Mouse (Mus musculus) A20 (cell line): ENCODE data around the gene Pde4b.
"Not testable (repeated sequence)": the region's sequence is repeated elsewhere in the genome, so short reads cannot be mapped to it uniquely, and the experiment has no call there.

Experiments
- DNase-seq: peaks from one replicate; pipeline ENCODE4 v3.0.0-alpha.2; 2011; ENCODE audit warnings: low read depth, low spot score

Gene Pde4b

DNA sequence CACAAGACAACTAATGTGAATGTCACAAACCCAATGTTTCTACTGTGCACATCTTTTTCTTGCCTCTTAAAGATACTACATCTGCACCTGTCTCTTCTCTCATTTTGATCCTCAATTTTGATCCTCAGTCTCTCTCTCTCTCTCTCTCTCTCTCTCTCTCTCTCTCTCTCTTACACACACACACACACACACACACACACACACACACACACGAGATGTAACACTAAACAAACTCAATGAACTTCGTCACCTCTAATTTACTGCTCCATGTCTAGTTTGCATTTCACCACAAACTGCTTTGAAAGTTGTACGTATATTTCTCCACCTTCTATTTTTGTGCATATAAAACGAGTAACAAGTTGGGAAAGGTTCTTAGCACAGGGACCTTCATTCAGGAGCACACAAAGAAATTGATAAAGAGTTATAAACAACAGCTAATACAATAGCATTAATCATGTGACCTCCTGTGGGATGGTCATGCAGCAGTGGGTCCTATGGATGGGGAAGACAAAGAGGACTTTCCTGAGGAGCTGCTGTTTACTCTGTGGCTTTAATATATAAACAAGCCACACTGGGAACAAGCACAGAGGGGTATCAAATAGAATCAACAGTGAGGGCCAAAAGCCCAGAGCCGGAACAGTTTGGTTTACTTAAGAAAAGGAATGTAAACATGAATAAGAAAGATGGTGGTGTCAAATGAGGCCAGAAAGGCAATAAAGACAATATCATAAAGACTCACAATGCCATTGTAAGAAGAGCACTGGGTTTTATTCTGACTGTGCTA lies 372.1 kb downstream of the Pde4b start:
- DNase-seq = no peak

- no peak for DNase-seq
Measured at GRCm38 (mm10) chr4:102478104-102478503, 390.8 kb downstream of the Pde4b start.

DNA sequence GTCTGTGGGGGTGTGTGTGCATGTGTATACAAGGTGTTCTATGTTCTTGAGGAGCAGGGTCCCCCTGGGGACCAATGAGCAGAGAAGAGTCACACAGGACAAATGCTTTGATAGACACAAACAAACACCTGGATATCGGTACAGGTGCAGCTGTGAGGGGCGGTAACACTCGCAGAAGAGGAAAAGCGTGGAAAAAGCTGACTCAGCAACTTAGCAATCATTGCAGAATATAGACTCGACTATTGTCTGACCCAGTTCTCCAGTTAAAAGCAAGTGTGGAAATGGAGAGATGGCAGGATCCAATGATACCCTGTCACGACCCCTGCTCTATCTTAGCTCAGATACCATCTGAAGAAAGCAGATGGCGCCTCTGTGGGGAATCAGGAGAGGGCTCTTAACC lies 391.5 kb downstream of the Pde4b start:
- DNase-seq = no peak

DNA sequence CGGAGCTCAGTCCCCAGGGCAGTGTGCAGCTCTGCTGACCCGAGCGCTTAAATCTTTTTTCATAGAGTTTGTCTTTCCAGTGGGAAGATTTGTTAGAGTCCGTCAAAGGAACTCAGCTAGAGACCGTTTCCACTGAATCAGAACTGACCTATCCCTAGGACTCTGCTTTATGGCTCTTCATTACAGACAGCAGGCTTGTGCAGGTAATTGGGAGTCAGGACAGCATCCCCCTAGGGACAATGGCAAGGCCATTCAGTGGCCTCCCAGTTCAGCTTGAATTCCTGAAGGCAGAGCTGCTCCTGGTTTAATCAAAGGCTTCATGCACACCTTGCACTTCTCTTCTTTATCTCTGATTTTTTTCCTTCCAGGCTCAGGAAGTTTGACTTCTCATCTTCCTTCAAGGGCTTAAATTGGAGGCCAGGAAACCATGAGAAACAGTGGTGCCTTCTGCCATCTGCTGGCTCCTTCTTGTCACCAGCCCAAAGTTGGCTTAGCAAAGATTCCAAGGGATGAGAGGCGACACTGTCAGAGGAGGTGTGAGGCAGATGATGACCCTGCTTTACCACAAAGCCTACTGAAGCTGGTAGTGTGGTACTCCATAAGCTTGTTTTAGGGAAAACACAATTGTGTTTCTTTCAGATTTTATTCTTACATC lies 393.6 kb downstream of the Pde4b start:
- DNase-seq = no peak

GRCm38 (mm10) chr4:102483354-102484018 lies 396.1 kb downstream of the Pde4b start:
- DNase-seq = no peak

DNA sequence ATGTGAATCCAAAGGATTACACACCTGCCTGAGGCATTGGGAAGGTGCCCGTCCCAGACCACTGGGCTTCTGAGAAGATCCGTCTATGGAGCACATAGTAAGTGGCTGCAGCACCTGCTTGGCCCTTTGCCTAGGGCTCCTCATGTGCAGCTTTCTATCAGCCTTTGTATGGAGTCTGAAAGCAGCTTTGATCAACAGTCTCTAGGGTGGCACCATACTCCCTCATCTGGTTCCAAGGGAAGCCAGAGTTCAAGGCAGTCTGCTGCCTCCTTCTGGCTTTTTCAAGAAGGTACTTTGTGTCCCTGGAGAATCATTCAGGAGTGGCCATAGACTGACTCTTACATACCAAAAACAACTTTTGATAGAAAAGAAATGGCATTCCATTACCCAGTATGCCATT lies 397.4 kb downstream of the Pde4b start:
- DNase-seq = no peak

- DNase-seq = peak; percentile 26
Measured at GRCm38 (mm10) chr4:102486134-102486920, 399.0 kb downstream of the Pde4b start.

- DNase-seq = no peak
Measured at GRCm38 (mm10) chr4:102486921-102487240, 399.5 kb downstream of the Pde4b start.

- DNase-seq = no peak
Measured at GRCm38 (mm10) chr4:102488000-102488399, 400.7 kb downstream of the Pde4b start.

GRCm38 (mm10) chr4:102491468-102492123 lies 404.3 kb downstream of the Pde4b start:
- no peak for DNase-seq

DNA sequence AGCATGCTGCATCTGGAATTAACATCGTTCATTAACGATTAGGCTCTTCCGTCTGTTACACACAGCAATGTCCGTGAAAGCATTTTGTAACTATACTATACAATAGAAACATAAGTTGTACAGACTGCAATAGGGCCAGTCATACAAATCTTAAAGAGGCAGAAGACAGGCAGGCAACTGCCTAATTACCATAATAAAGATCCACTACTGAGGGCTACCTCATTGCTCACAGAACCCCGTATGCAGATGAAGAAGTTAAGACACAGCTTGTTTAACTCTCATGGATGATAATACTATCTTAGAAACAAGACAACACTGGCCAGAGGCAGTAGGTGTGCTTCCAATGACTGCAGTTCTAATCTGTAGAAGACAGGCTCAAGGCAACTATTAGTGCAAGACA lies 405.6 kb downstream of the Pde4b start:
- DNase-seq = no peak

DNA sequence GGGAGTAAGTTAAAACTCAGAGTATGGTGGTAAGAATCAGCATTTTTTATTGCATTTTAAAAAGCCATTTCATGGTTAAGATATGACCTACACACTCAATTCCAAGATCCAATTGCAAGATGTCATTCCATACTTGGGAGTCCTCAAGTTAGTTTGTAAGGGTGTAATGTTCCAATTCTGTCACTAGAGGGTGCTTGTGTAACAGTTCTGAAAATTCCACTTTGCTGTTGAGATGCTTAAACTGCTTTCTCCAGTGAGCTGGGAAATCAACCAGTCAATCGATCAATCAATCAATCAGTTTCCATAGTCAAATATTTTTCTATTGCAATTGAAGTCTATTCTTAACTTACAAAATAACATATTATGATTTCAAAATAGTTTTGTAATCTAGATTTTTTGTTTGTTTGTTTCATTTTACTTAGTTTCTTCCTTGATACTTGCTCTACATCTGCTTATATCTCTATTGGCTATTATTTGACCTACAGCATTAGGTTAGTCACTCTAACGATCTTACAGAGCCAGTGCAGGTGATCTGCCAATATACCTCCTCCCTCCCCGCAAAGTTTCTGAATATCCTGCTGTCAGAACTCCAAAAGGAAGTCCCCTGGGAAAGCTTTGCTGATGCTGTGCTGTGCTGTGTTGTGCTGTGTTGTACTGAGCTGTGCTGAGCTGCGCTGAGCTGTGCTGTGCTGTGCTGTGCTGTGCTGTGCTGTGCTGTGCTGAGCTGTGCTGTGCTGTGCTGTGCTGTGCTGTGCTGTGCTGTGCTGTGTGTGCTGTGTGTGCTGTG lies 406.2 kb downstream of the Pde4b start:
- peak; percentile 69 for DNase-seq

DNA sequence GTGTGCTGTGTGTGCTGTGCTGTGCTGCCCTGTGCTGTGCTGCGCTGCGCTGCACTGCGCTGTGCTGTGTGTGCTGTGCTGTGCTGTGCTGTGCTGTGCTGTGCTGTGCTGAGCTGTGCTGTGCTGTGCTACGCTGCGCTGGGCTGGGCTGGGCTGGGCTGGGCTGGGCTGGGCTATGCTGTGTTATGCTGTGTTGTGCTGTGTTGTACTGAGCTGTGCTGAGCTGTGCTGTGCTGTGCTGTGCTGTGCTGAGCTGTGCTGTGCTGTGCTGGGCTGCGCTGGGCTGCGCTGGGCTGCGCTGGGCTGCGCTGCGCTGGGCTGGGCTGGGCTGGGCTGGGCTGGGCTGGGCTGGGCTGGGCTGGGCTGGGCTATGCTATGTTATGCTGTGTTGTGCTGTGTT lies 406.9 kb downstream of the Pde4b start:
- DNase-seq = not testable (repeated sequence)

DNA sequence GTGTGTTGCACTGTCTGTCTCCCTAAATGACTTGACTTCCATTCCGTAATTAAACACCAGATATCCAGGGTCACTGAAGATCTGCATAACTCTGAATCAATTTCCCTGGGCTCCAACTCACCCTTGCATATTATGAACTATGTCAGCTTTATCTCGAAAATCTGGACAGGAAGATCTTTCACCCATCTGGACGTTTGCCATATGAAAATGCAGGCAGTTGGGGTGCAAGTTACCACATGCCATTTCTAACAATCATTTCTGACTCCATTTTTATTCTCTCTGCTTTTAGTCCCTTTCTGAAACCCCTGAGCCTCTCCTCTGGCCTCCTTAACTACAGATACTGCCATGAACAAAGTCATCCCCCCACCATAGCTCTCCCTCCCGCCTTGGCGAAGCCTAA lies 407.7 kb downstream of the Pde4b start:
- no peak for DNase-seq

DNA sequence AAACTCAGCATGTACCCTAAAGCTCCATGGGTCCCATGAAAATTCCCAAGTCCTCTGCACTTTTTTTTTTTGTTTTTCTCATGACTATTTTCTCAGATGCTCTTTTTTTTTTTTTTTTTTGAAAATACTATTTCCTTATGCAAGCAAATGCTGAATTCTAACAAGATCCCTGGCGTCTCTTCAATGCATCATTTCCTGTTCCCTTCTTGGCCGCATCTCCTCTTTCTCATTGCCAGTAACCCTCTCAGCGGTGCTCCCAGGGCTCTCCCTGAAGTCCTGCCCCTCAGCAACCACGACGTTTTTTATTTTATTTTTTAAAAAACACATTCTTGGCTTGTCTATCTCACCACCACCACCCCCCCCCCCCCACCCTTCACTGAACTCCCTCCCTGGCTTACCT lies 408.1 kb downstream of the Pde4b start:
- DNase-seq = no peak

DNA sequence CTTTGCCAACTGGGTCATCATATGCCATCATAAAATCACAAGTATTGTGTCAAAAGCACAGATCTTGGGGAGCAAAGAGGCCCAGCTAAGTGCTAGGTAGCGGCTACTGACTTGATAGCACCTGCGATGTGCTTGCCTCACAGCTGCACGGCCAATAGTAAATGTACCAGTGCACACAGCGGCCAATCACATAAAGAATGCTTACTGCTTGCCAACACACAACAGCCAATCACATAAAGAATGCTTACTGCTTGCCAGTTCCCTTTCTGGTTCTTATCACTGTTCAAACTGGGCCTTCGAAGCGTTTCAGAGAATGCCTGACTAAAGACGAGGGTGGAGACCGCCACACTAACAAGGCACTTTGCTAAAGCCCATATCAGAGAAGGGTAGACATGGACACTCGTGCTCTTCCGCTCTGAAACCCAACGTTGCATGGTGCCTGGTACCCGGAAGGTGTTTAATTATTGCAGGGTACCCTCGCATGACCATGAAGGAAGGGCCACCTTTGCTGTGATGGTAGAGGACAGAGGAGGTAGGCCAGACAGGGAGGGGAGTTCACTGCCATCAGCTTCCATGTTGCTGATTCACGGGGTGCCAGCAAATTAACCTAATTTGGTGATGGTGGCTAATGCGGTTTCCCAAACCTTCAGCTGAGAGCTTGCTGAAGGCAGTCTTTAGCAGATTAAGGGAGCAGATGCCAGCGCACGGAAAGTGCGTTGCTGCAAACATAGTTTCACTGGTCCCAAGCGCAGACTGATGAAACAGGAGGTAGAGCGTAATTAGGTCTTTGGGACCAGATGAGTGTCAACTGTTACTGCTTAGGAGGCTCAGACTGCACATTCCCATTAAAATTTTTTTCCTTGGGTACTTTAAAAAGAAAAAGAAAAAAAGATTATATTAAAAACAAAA lies 409.2 kb downstream of the Pde4b start:
- DNase-seq = no peak

DNA sequence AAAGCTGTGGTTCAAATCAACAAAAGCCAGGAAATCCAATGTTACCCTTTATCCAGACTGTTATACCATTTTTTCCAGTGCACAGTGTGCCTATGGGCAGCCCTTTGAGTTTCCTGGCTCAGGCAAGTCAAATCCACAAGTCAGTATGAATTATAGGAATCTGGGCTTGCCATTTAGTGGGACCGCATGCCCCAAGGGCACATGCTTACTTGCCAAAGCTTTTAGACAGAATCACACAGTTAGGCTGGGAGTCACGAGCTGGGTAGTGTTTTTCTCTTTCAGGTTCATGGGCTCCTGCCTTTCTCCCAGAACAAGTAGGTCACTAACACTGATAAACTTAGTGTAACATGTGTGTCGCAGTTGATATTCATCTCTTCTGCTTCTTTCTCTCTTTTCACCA lies 409.9 kb downstream of the Pde4b start:
- no peak for DNase-seq

DNA sequence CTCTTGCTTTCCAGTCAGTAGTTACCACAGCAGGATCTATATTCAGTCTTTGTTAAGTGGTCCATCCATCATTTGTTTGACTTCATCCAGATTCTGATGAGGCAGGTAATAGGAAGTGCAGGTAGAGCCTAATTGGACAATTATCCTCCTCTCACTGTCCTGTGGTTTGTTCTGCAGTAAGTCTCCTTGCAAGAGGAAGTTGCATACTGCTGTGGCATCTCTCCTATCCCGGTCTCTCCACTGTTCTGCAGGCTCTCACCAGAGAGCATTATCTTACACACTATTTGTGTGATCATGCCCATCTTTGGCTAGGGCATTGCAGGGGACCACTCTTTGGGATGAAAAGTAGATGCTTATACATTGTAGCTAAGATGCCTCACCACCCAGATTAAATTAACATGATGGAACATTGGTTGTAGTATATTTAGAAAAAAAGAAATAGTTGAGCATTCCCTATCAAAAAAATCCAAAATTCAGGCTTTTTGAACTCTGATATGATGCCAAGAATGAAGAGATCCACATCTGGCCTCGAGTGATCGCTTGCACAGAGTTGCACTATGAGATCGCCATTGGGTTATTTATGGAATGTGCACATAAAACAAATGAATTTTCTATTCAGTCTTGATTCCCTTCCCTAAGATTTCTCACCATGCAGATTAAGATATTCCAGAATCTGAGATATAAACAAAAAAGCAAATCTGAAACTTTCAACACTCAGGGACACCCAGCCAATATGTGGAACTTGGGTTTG lies 411.0 kb downstream of the Pde4b start:
- DNase-seq = no peak

DNA sequence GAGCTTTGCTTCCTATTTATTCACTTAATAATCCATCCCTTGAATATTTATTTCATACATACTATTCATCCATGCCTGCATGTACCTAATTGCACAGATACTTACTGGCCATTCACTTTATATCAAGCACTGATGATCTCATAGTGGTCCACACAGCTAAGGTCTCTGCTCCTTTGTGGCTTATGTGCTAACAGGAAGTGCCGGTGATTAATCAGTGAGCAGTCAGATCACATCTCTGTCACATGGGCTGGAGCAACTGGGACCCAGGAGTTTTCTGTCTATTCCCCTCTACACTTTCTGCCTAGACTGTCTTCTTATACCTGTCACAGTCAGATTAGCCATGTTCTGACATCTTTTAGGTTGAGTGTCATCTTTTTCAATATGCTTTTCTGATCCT lies 411.6 kb downstream of the Pde4b start:
- no peak for DNase-seq
